Mouse (Mus musculus) hindbrain, embryonic 11.5 days (tissue): ENCODE results near the gene Lmod2. TPM values are rescaled to one million over a fixed set of nuclear protein-coding genes. Genes with fewer than 3 reads are reported as not detected.

ENCODE experiments used
- ATAC-seq: fragments of 200-750 bp; cut with Nextera tagmentation; 2 replicates; pipeline ENCODE4 v1.8.0; 2017; ENCODE audit warnings: mild to moderate bottlenecking, moderate TSS enrichment, moderate library complexity; ENCODE audit not compliant: low FRiP score
- DNase-seq: peaks from one replicate; pipeline ENCODE4 v3.0.0-alpha.2; 2015; ENCODE audit warnings: low spot score
- H3K27ac ChIP-seq: fragments of 300-500 bp; sonication (generic); 2 replicates; pipeline ENCODE4 v1.5.1; 2014; ENCODE audit warnings: mild to moderate bottlenecking, low read depth, low read length
- H3K27me3 ChIP-seq: fragments of 300-500 bp; sonication (generic); 2 replicates; pipeline ENCODE4 v1.6.1; 2014; ENCODE audit warnings: mild to moderate bottlenecking, low read length, moderate library complexity, mixed read lengths; ENCODE audit not compliant: control insufficient read depth, insufficient read depth
- H3K36me3 ChIP-seq: fragments of 300-500 bp; sonication (generic); 2 replicates; pipeline ENCODE4 v1.6.1; 2014; ENCODE audit warnings: mild to moderate bottlenecking, low read length, moderate library complexity, mixed read lengths; ENCODE audit not compliant: control insufficient read depth, insufficient read depth
- H3K4me1 ChIP-seq: fragments of 300-500 bp; sonication (generic); replicated peaks from 2 replicates; pipeline ENCODE4 v1.6.1; 2014; ENCODE audit warnings: low read length, mixed read lengths; ENCODE audit not compliant: control insufficient read depth, insufficient read depth
- H3K4me2 ChIP-seq: fragments of 300-500 bp; sonication (generic); replicated peaks from 2 replicates; pipeline ENCODE4 v1.6.1; 2014; ENCODE audit warnings: mild to moderate bottlenecking, low read depth, low read length
- H3K4me3 ChIP-seq: fragments of 300-500 bp; sonication (generic); 2 replicates; pipeline ENCODE4 v1.5.1; 2014; ENCODE audit warnings: low read depth, low read length
- H3K9ac ChIP-seq: fragments of 300-500 bp; sonication (generic); 2 replicates; pipeline ENCODE4 v1.6.1; 2014; ENCODE audit warnings: low read depth, low read length
- H3K9me3 ChIP-seq: fragments of 300-500 bp; sonication (generic); 2 replicates; pipeline ENCODE4 v1.6.1; 2016; ENCODE audit warnings: low read length; ENCODE audit not compliant: control insufficient read depth
- WGBS: fragments of 180-500 bp; shearing (Covaris S2); extraction: QIAGEN DNeasy Blood & Tissue Kit; methylation state at CpG from one replicate; pipeline ENCODE4 v1.1.7; 2014; 5-methylcytosine and 5-hydroxymethylcytosine counted together
- polyA plus RNA-seq: library from polyadenylated mRNA; unstranded; fragments of >200 nt; fragmentation: Nextera tagmentation; extraction: Ambion mirVana; gene quantifications from 2 replicates; pipeline ENCODE4 v1.2.1, GENCODE M21; 2014

Lmod2 gene
- polyA plus RNA-seq: 0.07 TPM in 1 of 2 replicates, not detected in the other

GRCm38 (mm10) chr6:24597500-24597899 lies at the start of gene Lmod2:
Gene Lmod2 (plus strand): TSS chr6:24597762.
- Histone ChIP-seq H3K9ac (no peak within 1 kb of the TSS), H3K36me3 (no peaks in the 10 kb centered on the region), H3K4me3 (no peak within 1 kb of the TSS), H3K27me3 (no peaks in the 10 kb centered on the region), H3K4me1 (no peaks in the 10 kb centered on the region), H3K4me2 (no peak within 1 kb of the TSS), H3K9me3 (no peaks in the 10 kb centered on the region), H3K27ac (no peak within 1 kb of the TSS)
- 61% methylated on average over 10 of the region's 10 CpGs for WGBS
- ATAC-seq (no peak), DNase-seq (no peak)

GRCm38 (mm10) chr6:24549801-24550200 lies 47.8 kb upstream of the Lmod2 start:
- no peak overlapping the region for H3K4me2 ChIP-seq
- H3K9me3 ChIP-seq: no peaks in the 10 kb centered on the region
- H3K4me1 ChIP-seq: no peaks in the 10 kb centered on the region
- H3K27me3 ChIP-seq: no peaks in the 10 kb centered on the region
- no peak overlapping the region for H3K27ac ChIP-seq
- DNase-seq (no peak), ATAC-seq (no peak)
- no peaks in the 10 kb centered on the region for H3K36me3 ChIP-seq
- no peak overlapping the region for H3K4me3 ChIP-seq
- whole genome bisulfite sequencing: 94% methylated on average over 2 of the region's 2 CpGs
- no peak overlapping the region for H3K9ac ChIP-seq

GRCm38 (mm10) chr6:24552046-24552445 lies 45.5 kb upstream of the Lmod2 start:
- H3K4me1 ChIP-seq: no peaks in the 10 kb centered on the region
- no peaks in the 10 kb centered on the region for H3K9me3 ChIP-seq
- H3K36me3 ChIP-seq: no peaks in the 10 kb centered on the region
- 75% methylated on average over 7 of the region's 7 CpGs for WGBS
- ATAC-seq (no peak), DNase-seq (no peak)
- no peak overlapping the region for H3K9ac ChIP-seq
- no peaks in the 10 kb centered on the region for H3K27me3 ChIP-seq
- H3K4me2 ChIP-seq: no peak overlapping the region
- no peak overlapping the region for H3K4me3 ChIP-seq
- H3K27ac ChIP-seq: no peak overlapping the region

GRCm38 (mm10) chr6:24554427-24555086 lies 43.0 kb upstream of the Lmod2 start:
- ATAC-seq: no peak

GRCm38 (mm10) chr6:24555488-24555887 lies 42.1 kb upstream of the Lmod2 start:
- Histone ChIP-seq H3K4me1 (no peaks in the 10 kb centered on the region), H3K36me3 (no peaks in the 10 kb centered on the region), H3K4me3 (no peak overlapping the region), H3K27ac (no peak overlapping the region), H3K4me2 (no peak overlapping the region), H3K9ac (no peak overlapping the region), H3K27me3 (no peaks in the 10 kb centered on the region), H3K9me3 (no peaks in the 10 kb centered on the region)
- ATAC-seq: no peak
- no peak for DNase-seq
- 73% methylated on average over 2 of the region's 2 CpGs for WGBS

More at GRCm38 (mm10) chr6:24554427-24555086, 43.0 kb upstream of the Lmod2 start:
- no peaks in the 10 kb centered on the region for H3K9me3 ChIP-seq
- WGBS: 76% methylated on average over 11 of the region's 11 CpGs
- no peaks in the 10 kb centered on the region for H3K36me3 ChIP-seq
- no peak overlapping the region for H3K9ac ChIP-seq
- no peak overlapping the region for H3K27ac ChIP-seq
- H3K4me1 ChIP-seq: no peaks in the 10 kb centered on the region
- H3K27me3 ChIP-seq: no peaks in the 10 kb centered on the region
- H3K4me2 ChIP-seq: no peak overlapping the region
- no peak for DNase-seq
- H3K4me3 ChIP-seq: no peak overlapping the region

GRCm38 (mm10) chr6:24564081-24564480 lies 33.5 kb upstream of the Lmod2 start:
- H3K36me3 ChIP-seq: no peaks in the 10 kb centered on the region
- H3K9me3 ChIP-seq: no peaks in the 10 kb centered on the region
- no peak overlapping the region for H3K4me2 ChIP-seq
- no peak overlapping the region for H3K9ac ChIP-seq
- no peak overlapping the region for H3K27ac ChIP-seq
- WGBS: 77% methylated on average over 9 of the region's 9 CpGs
- DNase-seq (no peak), ATAC-seq (no peak)
- H3K4me1 ChIP-seq: no peaks in the 10 kb centered on the region
- no peaks in the 10 kb centered on the region for H3K27me3 ChIP-seq
- H3K4me3 ChIP-seq: no peak overlapping the region

- Histone ChIP-seq H3K36me3 (no peaks in the 10 kb centered on the region), H3K9me3 (no peaks in the 10 kb centered on the region), H3K27me3 (no peaks in the 10 kb centered on the region), H3K9ac (no peak overlapping the region), H3K27ac (no peak overlapping the region), H3K4me2 (no peak overlapping the region), H3K4me3 (no peak overlapping the region), H3K4me1 (no peaks in the 10 kb centered on the region)
- DNase-seq (no peak), ATAC-seq (no peak)
- 98% methylated on average over 1 of the region's 1 CpGs for WGBS
These were observed 32.7 kb upstream of the Lmod2 start for GRCm38 (mm10) chr6:24564886-24565285.

GRCm38 (mm10) chr6:24568963-24569362 lies 28.6 kb upstream of the Lmod2 start:
- H3K27ac ChIP-seq: no peak overlapping the region
- no peak overlapping the region for H3K9ac ChIP-seq
- WGBS: 85% methylated on average over 5 of the region's 5 CpGs
- no peak overlapping the region for H3K4me2 ChIP-seq
- H3K4me1 ChIP-seq: no peaks in the 10 kb centered on the region
- ATAC-seq: no peak
- H3K4me3 ChIP-seq: no peak overlapping the region
- H3K36me3 ChIP-seq: no peaks in the 10 kb centered on the region
- no peaks in the 10 kb centered on the region for H3K9me3 ChIP-seq
- DNase-seq: no peak
- no peaks in the 10 kb centered on the region for H3K27me3 ChIP-seq

- WGBS: 91% methylated on average over 1 of the region's 1 CpGs
- ATAC-seq: no peak
- Histone ChIP-seq H3K27me3 (no peaks in the 10 kb centered on the region), H3K36me3 (no peaks in the 10 kb centered on the region), H3K9me3 (no peaks in the 10 kb centered on the region), H3K4me3 (no peak overlapping the region), H3K4me1 (no peaks in the 10 kb centered on the region), H3K9ac (no peak overlapping the region), H3K4me2 (no peak overlapping the region), H3K27ac (no peak overlapping the region)
- no peak for DNase-seq
These were observed 27.9 kb upstream of the Lmod2 start for GRCm38 (mm10) chr6:24569711-24570110.
